Mouse (Mus musculus): Measurements from ENCODE around the gene Hes3. TPM values are rescaled to one million over a fixed set of nuclear protein-coding genes. Genes with fewer than 3 reads are reported as not detected.

Gene Hes3
- polyA plus RNA-seq, 1 experiment from 2014 or later: not detected

DNA sequence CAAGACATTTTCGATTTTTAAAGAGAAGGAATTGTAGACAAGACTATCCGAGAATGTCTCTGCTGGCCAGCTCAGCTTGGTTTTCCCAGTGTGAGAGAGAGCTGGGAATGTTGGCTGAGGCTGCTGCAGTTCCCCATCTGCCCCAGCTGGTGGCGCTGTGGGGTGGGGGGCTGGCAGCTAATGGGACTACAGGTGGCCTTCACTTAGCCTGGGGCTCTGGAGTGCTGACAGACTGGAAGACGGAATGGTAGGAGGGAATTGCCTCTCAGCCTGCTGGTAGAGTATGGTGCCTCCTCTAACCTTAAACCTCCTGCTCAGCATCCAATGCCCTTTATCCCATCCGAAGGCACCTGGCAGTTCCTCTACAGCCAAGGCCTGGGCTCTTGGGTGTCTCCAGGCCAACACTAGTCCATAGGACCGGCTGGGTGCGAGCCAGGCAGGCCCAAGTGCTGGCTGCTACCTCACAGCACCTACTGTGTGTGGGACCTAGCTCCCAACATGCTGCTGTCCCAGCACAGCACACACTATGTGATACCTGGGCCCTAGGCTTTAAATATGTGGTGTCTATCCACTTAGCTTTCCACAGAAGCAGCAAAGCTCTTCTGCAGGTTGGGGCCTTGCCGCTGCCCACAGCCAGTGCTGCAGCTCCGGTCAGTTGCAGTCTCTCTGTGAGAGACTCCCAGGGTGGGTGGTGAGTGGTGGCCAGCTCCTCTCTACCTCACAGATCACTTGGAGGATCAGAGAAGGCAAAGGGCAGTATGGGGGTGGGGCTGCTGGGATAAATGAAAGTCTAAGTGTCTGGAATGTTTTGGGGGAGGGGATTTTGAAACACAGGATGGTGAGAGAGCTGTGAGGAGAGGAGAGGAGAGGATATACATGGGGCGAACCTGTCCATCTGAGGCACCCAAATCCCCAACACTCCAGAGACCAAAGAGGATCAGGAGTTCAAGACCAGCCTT, 14.8 kb downstream of the Hes3 start:
- Histone ChIP-seq H3K9ac (no peak overlapping the region), H3K36me3 (replicated peaks) (no peaks in the 10 kb centered on the region), H3K4me2 (no peak overlapping the region), H3K9me3 (replicated peaks) (no peaks in the 10 kb centered on the region), H3K4me1 (replicated peaks) (peaks cover 10% of the 10 kb centered on the region), H3K4me3 (replicated peaks) (no peak overlapping the region), H3K27ac (replicated peaks) (no peak overlapping the region), H3K27me3 (peaks cover 87% of the 10 kb centered on the region)
- ATAC-seq (ENCODE audit: insufficient read depth): no peak
- WGBS (ENCODE audit: insufficient replicate concordance): 43% methylated on average over 10 of the region's 10 CpGs

- H3K27ac ChIP-seq (replicated peaks): no peak overlapping the region
These were observed 16.8 kb downstream of the Hes3 start for GRCm38 (mm10) chr4:152274681-152275131.

GRCm38 (mm10) chr4:152273621-152274236, 17.7 kb downstream of the Hes3 start, which contains the start of gene Gpr153:
Gene Gpr153 (plus strand): TSS chr4:152274232.
- H3K4me3 ChIP-seq (replicated peaks): peak within 1 kb of the TSS; percentile 48
- peak within 1 kb of the TSS; percentile 32; the same call in 1 of the 2 replicates for H3K9ac ChIP-seq
- no peak within 1 kb of the TSS for H3K27ac ChIP-seq (replicated peaks)
- ATAC-seq (ENCODE audit: insufficient read depth): 0 out of 2 replicates have a peak, but pooled peaks have one; percentile 20
- H3K9me3 ChIP-seq (replicated peaks): no peaks in the 10 kb centered on the region
- H3K27me3 ChIP-seq: peaks cover 57% of the 10 kb centered on the region
- 3% methylated on average over 29 of the region's 48 CpGs for WGBS (ENCODE audit: insufficient replicate concordance)
- peak within 1 kb of the TSS; percentile 64 for H3K4me2 ChIP-seq
- peaks cover 10% of the 10 kb centered on the region for H3K4me1 ChIP-seq (replicated peaks)
- no peaks in the 10 kb centered on the region for H3K36me3 ChIP-seq (replicated peaks)

More at GRCm38 (mm10) chr4:152274681-152275131, 16.8 kb downstream of the Hes3 start:
- H3K27me3 ChIP-seq: peaks cover 67% of the 10 kb centered on the region
- peak overlapping the region; percentile 48 for H3K4me3 ChIP-seq (replicated peaks)
- 3% methylated on average over 20 of the region's 20 CpGs for WGBS (ENCODE audit: insufficient replicate concordance)
- peaks cover 10% of the 10 kb centered on the region for H3K4me1 ChIP-seq (replicated peaks)
- no peaks in the 10 kb centered on the region for H3K36me3 ChIP-seq (replicated peaks)
- no peak for ATAC-seq (ENCODE audit: insufficient read depth)
- no peaks in the 10 kb centered on the region for H3K9me3 ChIP-seq (replicated peaks)
- H3K4me2 ChIP-seq: peak overlapping the region; percentile 64
- H3K9ac ChIP-seq: no peak overlapping the region

GRCm38 (mm10) chr4:152273191-152273590, 18.3 kb downstream of the Hes3 start:
- no peak for ATAC-seq (ENCODE audit: insufficient read depth)
- no peaks in the 10 kb centered on the region for H3K36me3 ChIP-seq (replicated peaks)
- H3K9ac ChIP-seq: no peak overlapping the region
- H3K9me3 ChIP-seq (replicated peaks): no peaks in the 10 kb centered on the region
- H3K27ac ChIP-seq (replicated peaks): no peak overlapping the region
- H3K27me3 ChIP-seq: peaks cover 56% of the 10 kb centered on the region
- WGBS (ENCODE audit: insufficient replicate concordance): 44% methylated on average over 3 of the region's 3 CpGs
- no peak overlapping the region for H3K4me2 ChIP-seq
- no peak overlapping the region for H3K4me3 ChIP-seq (replicated peaks)
- H3K4me1 ChIP-seq (replicated peaks): peaks cover 10% of the 10 kb centered on the region

DNA sequence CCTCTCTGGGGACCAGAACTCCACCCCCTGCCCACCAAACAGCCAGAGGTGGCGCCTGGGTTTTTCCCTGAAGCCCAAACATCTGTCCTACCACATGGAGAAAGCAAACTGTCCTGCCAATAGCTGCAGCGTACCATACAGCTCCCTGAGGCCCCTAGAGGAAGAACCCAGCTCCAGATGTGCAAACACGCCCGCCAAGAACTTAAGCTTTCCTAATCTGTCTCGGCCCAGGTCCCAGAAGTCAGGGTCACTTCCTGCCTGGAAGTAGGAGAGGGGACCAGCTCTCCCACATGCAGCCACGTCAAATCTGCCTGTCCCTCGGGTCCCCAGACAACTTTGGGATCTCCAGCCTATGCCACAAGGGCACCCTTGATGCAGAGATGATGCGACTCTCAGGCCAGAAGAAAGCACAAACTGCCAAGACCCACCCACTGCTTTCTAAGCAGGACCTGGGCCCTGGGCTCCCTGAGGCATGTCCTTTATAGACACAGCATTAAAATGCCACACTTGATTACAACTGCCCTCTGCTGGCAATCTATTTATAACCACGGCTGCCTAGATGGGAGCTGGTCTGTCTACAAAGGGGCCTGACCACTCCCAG, 18.9 kb downstream of the Hes3 start:
- WGBS (ENCODE audit: insufficient replicate concordance): 28% methylated on average over 9 of the region's 9 CpGs
- Histone ChIP-seq H3K4me3 (replicated peaks) (no peak overlapping the region), H3K9me3 (replicated peaks) (no peaks in the 10 kb centered on the region), H3K36me3 (replicated peaks) (no peaks in the 10 kb centered on the region), H3K27ac (replicated peaks) (no peak overlapping the region), H3K4me1 (replicated peaks) (peaks cover 10% of the 10 kb centered on the region), H3K4me2 (no peak overlapping the region), H3K27me3 (peaks cover 56% of the 10 kb centered on the region), H3K9ac (no peak overlapping the region)
- ATAC-seq (ENCODE audit: insufficient read depth): no peak

- WGBS (ENCODE audit: insufficient replicate concordance): 66% methylated on average over 7 of the region's 7 CpGs
- H3K27me3 ChIP-seq: peaks cover 54% of the 10 kb centered on the region
- H3K9me3 ChIP-seq (replicated peaks): no peaks in the 10 kb centered on the region
- no peak overlapping the region for H3K27ac ChIP-seq (replicated peaks)
- H3K4me1 ChIP-seq (replicated peaks): peaks cover 10% of the 10 kb centered on the region
- no peak overlapping the region for H3K9ac ChIP-seq
- no peak overlapping the region for H3K4me2 ChIP-seq
- H3K4me3 ChIP-seq (replicated peaks): no peak overlapping the region
- ATAC-seq (ENCODE audit: insufficient read depth): no peak
- no peaks in the 10 kb centered on the region for H3K36me3 ChIP-seq (replicated peaks)
These were observed 19.5 kb downstream of the Hes3 start for GRCm38 (mm10) chr4:152272006-152272405.

GRCm38 (mm10) chr4:152271334-152271733, 20.1 kb downstream of the Hes3 start:
- Histone ChIP-seq H3K36me3 (replicated peaks) (no peaks in the 10 kb centered on the region), H3K4me2 (no peak overlapping the region), H3K4me3 (replicated peaks) (no peak overlapping the region), H3K27me3 (peaks cover 47% of the 10 kb centered on the region), H3K9me3 (replicated peaks) (no peaks in the 10 kb centered on the region), H3K9ac (no peak overlapping the region), H3K27ac (replicated peaks) (no peak overlapping the region), H3K4me1 (replicated peaks) (peaks cover 10% of the 10 kb centered on the region)
- no peak for ATAC-seq (ENCODE audit: insufficient read depth)
- WGBS (ENCODE audit: insufficient replicate concordance): 79% methylated on average over 11 of the region's 11 CpGs

DNA sequence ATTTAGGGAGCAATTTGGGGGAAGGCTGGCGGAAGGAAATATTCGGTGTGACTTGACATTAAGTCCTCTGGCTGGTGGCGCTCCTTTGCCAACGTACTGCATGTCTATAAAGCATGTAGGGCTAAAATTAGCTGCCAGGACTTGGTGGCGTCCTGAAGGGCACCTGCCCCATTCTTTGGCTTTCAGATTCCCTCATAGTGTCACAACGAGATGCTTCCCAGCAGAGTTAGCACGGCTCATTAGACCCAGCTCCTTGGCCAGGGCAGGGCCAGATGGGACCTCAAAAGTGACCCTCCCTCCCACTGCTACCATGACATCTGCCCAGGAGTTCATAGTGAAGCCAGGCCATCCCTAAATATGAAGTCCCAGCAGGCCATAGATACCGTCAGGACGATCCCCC, 20.9 kb downstream of the Hes3 start:
- Histone ChIP-seq H3K9me3 (replicated peaks) (no peaks in the 10 kb centered on the region), H3K4me3 (replicated peaks) (no peak overlapping the region), H3K4me2 (no peak overlapping the region), H3K27ac (replicated peaks) (no peak overlapping the region), H3K9ac (no peak overlapping the region), H3K36me3 (replicated peaks) (no peaks in the 10 kb centered on the region), H3K27me3 (peaks cover 39% of the 10 kb centered on the region), H3K4me1 (replicated peaks) (peaks cover 10% of the 10 kb centered on the region)
- 67% methylated on average over 9 of the region's 9 CpGs for WGBS (ENCODE audit: insufficient replicate concordance)
- ATAC-seq (ENCODE audit: insufficient read depth): no peak

DNA sequence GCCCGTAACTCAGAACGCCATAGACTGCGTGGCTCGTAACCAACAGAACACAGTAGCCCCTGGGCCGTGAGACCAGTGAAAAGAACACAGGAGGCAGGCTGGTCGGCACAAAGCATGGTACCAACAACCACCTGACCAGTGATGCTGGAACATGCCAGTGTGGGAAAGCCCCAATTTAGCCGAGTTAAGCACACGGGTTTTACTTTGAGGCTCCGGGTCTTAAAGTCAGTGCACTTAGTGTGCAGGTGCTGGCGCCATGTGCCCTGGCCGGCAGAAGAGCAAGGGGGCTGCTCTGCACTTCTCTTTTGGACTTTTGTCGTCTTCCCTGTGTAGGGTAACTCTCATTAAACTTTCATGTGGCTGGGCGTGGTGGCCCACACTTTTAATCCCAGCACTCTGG, 21.5 kb downstream of the Hes3 start:
- Histone ChIP-seq H3K4me3 (replicated peaks) (no peak overlapping the region), H3K4me1 (replicated peaks) (peaks cover 10% of the 10 kb centered on the region), H3K27ac (replicated peaks) (no peak overlapping the region), H3K27me3 (peaks cover 33% of the 10 kb centered on the region), H3K4me2 (no peak overlapping the region), H3K36me3 (replicated peaks) (no peaks in the 10 kb centered on the region), H3K9me3 (replicated peaks) (no peaks in the 10 kb centered on the region), H3K9ac (no peak overlapping the region)
- no peak for ATAC-seq (ENCODE audit: insufficient read depth)
- 71% methylated on average over 13 of the region's 13 CpGs for WGBS (ENCODE audit: insufficient replicate concordance)

- Histone ChIP-seq H3K27me3 (peaks cover 12% of the 10 kb centered on the region), H3K36me3 (replicated peaks) (no peaks in the 10 kb centered on the region), H3K4me1 (replicated peaks) (peaks cover 21% of the 10 kb centered on the region), H3K27ac (replicated peaks) (no peak overlapping the region), H3K9me3 (replicated peaks) (no peaks in the 10 kb centered on the region), H3K9ac (no peak overlapping the region), H3K4me2 (no peak overlapping the region), H3K4me3 (replicated peaks) (no peak overlapping the region)
- WGBS (ENCODE audit: insufficient replicate concordance): 63% methylated on average over 13 of the region's 13 CpGs
- no peak for ATAC-seq (ENCODE audit: insufficient read depth)
These were observed 23.6 kb downstream of the Hes3 start for GRCm38 (mm10) chr4:152267748-152268369.
